Mouse (Mus musculus) gastrocnemius, adult 8-10 months (tissue): ENCODE measurements around the gene Mrps27. TPM values are rescaled to one million over a fixed set of nuclear protein-coding genes. Genes with fewer than 3 reads are reported as not detected.

Experiments used
- DNase-seq, 2 experiments: peaks; one replicate each; pipeline ENCODE4 v3.0.0; 2022; ENCODE audit warnings: low spot score in 2 of 2
- total RNA-seq, 4 experiments: library from RNA; stranded (reverse); gene quantifications; 2 replicates each; pipeline ENCODE4 v1.2.4; 2022

Mrps27 gene
- total RNA-seq, 4 experiments from 2014 or later: 23.0 to 26.5 (median 25.5) TPM

DNA sequence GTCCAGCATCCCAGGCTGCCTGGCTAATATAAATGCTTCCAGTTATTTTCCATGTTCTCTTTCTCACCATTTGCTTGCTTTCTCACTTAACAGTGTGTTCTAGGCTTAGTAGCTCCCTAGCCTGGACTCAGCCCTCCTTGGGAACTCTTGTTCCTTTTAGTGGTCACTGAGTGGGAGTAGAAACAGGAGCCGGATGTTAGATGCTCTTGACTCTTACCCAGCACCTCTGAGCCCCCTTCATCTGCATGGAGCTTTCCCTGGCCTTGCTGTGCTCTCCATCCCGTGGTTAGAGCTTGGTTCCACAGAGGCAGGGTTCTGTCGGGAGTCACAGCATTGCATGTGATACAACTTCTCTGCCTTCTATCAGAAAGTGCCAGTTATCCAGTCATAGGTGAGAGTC, 7.0 kb downstream of the Mrps27 start:
- DNase-seq: no peak

DNA sequence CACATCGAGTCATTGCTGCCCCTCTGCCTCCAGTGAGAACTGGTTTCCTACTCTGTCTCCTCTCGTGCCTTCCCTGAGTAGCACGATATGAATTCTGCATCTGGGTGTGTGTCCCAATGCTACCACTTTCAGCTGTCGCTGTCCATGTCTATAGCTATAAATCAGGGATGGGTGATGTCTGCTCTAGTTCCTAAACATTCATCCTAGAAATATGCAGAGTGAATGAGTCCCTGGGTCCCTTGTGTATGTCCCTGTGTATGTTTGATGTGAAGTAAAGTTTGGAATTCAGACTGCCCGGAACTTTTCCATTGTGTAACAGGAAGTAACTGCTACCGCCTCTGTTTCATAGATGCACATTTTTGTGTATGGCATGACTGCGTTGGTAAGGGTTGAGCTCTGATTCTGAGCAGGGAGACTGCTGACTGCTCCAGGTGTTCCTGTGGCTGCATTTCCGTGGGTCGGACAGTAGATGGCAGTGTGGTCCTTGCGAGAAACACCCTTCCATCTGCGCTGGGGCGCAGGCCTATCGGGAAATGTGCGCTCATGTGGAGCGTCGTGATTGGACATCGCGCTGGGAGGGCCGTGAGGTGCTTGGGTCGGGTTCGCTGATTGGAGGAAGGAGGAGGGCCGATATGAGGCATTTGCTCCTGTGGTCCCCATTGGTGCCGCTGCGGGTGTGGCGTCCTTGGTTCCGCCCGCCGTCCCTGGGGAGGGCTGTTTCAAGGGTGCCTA, 8.3 kb downstream of the Mrps27 start:
- DNase-seq: peak; percentile 91 to 95

DNA sequence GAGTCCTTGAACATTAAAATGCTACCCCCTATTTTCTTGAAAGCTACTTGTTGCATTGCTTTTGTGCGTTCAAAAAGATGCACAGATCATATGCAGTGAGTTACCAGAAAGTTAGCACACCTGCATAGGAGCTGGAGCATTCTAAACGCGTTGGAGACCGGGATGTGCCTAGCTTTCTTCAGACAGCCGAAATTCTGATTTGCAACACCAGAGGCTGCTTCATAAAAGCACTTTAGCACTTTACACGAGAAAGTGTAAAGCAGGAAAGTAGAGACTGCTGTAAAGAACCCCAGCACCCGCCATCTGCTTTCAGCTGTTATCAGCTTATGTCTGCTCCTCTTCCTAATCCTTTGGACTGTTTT, 8.9 kb downstream of the Mrps27 start:
- DNase-seq: no peak

DNA sequence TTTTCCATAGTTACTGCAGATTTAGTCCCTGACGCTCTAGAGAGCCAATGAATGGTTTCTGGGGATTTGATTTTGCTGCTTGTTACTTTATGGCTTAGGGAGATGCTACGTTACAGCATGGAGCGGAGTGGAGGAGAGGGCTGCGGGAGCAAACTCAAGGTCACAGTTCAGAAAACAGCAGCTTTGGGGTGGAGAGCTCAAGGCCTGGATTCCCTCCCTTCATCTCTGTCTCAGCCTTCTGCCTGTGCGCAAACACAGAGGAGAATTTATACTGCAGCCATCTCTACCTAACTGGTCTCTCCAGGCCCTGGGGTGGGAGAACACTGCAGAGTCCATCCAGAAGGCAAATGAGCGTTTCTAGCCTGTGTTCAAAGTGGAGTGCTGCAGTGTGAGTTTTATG, 10.5 kb downstream of the Mrps27 start:
- no peak for DNase-seq

DNA sequence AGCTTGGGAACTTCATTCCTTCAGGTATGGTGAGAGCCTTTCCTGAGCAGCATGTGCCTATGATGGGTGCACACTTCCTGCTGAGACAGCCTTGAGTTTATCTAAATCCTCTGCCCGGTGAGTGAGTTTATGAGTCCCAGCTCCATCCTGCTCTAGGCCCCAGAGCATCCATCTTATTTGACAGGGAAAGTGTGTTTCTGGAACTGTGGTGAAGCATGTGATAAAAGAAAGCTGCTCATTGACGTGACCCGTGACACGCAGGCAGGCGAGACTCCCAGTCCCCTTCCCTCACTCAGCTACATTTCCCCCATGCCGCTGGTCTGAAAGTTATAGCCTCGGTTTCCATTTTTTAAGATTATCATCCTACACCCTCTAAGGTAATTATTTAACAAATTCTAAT, 11.3 kb downstream of the Mrps27 start:
- DNase-seq: no peak

DNA sequence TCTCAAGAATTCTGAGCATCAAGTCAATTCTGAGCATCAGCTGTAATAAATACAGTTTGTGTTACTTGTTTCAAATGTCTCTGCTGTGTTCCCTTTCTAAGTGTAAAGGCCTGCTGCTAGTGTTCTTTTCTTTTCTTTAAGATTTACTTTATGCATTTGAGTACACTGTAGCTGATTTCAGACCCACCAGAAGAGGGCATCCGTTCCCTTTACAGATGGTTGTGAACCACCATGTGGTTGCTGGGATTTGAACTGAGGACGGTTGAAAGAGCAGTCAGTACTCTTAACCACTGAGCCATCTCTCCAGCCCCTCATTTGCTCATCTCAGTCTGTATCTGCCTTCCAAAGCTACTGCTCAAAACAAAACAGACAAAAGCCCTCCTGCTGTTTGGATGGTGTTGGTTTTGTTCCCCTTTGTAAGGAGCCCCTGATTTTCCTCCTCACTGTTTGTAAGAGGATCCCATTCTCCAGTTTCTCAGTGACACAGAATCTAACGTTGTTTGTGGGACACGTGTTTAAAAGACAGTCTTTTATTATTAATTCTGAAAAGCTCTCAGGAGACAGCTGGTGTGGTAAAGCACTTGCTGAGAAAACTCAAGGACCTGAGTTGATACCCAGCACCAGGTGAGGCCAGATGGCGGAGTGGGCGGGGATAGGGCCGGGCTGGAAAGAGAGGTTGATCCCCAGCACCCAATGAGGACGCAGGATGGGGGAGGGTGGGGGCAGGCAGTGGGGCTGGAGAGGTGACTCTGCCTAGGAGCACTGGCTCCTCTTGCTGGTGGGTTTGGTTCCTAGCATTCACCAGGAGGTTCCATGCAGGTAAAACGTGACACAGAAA, 12.1 kb downstream of the Mrps27 start:
- no peak for DNase-seq

DNA sequence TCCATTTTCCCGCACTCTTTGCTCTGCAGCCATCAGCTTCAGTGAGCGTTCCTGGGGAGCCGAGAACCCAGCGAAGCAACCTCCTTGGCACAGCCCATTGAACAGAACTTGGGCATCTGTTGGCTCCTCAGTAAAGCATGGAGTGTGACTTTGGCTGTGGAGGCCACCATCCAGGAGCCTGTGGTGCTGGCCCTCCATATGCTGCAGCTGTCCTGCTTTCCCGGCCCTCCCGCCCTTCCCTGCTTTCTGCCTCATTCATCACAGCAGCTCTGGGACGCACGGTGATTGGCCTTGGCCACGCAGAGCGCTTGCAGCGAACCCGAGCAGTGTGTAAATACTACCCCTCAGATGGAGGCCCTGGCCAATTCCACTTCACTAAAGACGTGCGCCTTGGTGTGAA, 14.3 kb downstream of the Mrps27 start:
- DNase-seq: no peak

DNA sequence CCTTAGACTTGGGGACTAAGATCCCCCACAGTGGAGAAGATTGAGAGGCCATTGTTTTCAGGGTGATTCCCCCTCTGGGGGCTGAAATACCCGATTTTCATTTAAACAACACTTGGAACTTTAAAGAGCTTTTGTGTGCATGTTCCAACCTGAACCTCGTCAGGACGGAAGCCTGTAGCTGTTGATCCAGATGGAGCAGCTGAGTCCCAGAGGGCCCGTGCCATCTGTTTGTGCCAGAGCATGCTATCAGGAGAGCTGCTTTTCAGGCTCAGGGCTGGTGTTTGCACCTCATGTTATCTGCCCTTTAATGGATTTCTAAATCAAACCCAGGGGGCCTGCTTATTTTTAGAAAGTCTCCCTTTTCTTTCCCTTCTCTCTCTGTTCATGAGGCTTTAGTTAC, 19.3 kb downstream of the Mrps27 start:
- no peak for DNase-seq

DNA sequence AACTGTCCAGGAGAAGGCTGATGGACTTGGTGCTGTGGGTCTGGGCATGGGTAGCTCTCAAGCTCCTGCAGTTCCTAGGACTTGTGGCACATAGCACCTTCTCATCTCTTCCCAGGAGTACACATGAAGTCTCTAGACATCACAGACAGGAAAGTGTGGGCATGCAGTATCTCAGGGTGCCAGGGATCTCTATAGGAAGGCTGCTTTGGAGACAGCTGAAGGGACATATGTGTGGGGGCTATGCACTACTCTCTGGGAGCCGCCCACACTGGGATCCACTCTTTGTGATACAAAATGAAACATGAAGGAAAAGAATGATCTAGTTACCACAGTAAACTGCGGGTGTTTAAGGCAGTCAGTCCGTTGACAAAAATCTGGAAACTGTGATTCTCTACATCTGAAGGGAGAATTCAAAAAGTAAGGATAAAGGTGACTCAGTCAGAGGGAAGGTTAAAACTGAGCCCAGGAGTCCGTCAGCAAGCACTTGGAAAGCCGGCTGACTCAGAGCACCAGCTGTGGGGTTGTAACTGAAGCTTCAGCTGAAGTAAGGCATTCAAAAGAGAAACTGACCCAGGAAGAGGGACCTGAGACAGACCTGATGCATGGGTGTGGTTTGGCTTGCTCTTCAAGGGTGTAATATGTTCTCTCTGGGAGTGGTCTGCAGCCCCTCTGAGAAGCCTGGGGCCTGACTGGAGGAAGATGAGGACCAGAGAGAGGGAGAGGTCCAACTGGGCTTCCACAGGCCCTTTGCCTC, 22.0 kb downstream of the Mrps27 start:
- DNase-seq: no peak

DNA sequence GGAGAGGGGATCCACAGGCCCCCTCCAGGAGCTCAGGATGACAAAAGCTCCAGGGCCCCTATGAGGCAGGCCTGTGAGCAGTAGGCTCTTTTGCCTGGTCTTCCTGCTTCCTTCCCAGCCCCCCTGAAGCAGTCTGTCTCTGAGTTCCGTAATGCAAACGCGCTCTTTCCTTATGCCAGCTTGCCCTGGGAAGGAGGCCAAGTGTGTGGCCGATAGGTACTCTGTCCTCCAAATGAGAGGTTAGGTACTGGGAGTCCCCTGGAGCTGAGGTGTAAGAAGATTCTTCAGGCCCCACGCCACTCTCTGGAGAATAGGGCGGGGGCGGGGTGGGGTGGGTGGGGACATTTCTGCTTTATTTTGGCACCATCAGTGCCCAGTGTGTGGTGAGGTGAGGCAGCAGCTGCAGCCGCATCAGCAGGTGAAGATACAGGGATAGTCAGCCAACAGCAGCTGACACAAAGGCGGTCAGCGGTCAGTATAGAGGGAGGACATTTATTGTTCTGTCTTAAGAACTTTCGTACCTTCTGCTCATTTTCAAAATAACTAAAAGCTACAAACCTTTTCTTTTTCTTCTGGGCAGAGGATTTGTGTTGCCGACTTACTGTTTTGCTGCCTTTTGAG, 23.1 kb downstream of the Mrps27 start:
- DNase-seq: peak; percentile 49 to 57

DNA sequence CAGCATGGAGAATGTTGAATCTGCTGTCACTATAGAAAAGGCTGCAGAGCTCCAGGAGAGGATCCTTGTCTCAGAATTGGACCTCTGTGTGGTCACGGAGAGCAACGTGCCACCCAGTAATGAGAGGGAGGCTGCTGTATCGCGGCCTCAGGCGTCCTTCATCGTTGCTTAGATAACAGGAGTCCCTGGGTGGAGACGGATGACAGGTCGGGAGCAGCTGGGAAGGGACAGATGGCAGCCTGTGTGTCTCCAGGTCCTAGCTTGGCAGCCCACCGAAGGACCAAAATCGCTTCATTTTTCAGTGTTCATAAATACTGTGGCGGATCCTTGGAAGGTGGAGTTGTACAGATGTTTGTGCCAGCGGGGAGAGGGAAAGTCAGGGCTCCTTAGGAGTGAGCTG, 24.5 kb downstream of the Mrps27 start:
- no peak for DNase-seq

DNA sequence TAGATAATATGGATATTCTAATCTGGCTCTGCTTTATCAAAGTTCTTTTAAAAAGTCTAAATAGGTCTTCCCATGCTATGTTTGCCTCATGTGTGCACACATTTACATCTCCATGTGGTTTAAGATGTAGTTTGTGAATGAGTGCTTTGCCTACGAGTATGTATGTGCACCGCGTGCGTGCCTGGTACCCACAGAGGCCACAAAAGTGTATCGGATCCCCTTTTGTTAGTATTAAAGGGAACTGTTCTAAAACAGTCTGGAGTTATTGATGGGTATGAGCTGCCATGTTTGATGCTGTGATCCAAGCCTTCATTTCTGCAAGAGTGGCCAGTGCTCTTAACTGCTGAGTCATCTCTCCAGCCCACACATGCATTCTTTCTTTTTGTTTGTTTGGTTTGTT, 26.7 kb downstream of the Mrps27 start:
- no peak for DNase-seq

DNA sequence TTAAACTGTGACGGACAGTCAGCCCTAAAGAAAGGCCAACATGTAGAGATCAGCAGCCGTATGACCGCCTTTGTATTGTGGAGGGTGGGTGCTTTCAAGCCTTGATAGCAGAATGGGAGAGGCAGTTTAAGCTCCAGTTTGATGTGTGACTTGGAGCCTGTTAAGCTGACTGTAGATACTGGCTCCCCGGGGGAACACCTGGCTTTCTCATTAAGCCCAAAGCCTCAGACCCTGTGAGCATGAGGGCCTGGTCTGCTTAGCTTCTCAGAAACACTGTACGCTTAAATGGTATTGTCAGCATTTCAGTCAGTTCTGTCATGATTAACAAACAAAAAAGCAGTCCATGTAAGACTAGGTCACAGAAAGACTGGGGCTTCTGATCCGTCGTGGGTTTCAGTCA, 29.1 kb downstream of the Mrps27 start:
- DNase-seq: no peak

DNA sequence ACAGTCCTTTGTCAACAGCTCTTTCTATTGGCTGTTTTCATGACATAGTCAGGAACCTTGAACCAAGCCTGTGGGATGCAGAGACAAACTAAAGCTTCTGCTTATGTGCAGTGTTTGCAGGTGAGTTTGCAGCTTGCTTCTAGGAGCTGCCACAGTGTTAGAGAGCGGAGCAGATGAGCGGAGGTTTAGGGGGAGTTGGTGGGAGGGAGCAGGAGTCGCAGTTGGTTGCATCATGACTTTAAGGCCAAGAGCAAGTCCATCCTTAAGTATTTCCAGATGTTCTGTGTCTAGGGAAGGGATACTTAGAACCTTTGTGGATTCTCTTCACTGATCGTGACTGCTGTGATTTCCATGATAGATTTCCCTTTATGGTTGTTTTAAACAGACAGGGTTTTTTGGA, 29.6 kb downstream of the Mrps27 start:
- no peak for DNase-seq

DNA sequence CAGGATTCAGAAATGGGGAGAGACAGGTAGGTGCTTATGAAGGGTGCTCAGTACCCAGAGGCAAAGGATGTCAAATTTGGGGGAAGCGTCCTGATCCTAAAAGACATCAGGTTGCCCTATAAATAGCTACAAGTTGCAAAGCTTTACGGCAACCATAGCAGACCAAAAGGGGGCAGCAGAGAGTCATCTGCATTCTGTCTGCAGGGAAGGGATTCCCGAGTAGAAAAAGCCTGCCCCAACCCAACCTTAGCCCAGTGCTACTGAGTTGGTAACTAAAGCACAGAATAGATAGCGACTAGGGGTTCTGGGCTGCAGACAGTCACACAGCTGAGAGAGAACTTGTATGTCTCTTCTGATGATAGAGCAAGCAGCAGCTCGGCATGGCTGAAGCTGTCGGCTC, 31.0 kb downstream of the Mrps27 start:
- DNase-seq: peak; percentile 64 to 71

DNA sequence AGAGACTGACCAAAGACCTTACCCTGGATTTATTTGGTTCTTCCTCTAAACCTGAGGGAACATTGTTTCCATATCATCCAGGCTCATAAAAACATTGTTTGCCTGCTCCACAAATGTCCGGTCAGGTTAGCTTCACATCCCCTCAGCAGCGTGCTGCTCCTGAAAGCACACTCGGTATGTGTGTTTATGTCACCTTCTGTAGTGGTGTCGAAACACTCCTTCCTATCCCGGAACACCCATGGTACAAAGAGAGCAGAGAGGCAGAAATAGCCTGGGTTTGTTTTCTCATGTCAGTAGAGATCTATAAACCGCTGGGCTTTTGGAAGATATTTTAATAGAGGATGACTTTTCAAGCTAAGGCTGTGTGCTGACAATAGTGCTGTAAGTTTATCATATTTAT, 32.5 kb downstream of the Mrps27 start:
- DNase-seq: no peak

DNA sequence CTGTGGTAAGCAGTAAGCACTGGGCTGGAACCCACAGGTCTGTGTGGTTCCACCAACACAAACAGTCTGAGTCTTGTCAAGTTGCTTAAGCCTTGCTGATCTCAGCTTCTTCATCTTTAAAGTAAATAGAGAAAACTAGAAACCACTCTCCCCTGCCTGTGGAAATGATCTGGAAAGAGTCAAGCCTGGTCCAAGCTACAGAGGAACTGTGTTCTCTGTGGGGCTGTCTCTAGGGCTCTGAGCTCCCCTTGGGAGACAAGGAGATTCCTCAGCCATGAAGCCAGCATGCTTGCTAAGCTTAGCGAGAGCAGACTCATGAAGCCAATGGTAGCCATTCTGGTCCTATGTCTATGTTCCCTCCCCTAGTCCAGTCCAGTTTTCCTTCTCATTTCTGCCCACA, 33.6 kb downstream of the Mrps27 start:
- DNase-seq: no peak

DNA sequence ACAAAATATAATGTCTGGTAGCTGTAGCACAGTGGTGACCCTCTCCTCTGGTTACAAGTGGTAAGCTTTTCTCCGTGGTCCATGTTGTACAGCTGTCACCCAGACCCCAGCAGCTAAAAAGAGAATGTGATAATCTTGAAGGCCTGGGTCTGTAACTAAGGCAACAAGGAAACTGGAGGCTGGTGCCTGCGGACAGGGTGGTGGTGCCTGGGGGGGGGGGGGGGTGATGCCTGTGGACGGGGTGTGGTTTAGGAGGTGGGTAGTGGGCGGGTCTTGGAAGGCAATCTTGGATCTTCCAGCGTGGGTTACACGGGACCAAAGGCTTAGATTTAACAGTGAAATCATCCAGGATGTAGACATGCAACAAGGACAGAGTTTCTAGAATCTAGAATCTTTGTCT, 37.8 kb downstream of the Mrps27 start:
- no peak for DNase-seq

DNA sequence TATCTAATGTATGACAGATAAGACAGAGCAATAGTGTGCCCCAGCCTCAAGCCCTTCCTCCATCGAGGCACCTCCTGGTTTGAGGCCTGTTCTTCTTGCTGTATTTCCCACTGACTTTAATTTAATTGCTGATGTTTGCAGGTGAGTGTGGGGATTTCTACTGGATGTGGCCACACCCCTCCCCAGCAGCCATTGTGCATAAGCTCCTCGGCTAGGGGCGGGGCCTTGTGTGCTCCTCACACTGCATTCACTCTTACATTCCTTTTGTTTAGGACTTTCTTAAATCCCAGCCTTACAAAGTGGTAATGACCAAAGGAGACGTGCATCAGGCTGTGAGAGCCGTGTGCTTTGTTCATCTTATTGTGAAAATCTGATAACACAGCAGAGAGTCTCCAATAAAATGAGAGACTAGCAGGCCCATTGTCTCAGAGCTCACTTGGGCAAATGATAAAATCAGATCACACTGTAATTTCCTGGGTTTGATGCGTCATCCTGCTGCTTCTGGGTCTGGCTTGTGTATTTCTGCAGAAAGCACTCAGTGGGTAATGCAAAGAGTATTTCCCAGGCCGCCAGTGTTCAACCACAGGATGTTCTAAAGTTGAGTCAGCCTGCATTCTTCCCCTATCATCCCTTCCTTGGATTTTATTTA, 40.1 kb downstream of the Mrps27 start:
- no peak for DNase-seq

DNA sequence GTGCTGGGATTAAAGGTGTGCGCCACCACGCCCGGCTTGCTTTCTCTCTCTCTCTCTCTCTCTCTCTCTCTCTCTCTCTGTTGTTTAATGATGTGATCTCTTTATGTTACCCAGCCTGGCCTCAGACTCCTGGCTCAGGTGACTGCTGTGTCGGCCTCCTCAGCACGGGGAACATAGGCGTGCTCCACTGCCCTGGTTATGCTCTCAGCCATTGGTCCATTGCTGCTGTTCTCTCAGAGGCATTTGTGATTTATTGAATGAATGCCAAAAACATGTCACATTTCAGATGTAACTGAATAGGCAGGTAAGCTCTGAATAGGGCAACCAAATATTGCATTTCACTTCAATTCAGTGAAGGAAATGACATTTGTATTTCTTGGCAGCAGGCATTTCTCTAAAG, 41.3 kb downstream of the Mrps27 start:
- DNase-seq: no peak

DNA sequence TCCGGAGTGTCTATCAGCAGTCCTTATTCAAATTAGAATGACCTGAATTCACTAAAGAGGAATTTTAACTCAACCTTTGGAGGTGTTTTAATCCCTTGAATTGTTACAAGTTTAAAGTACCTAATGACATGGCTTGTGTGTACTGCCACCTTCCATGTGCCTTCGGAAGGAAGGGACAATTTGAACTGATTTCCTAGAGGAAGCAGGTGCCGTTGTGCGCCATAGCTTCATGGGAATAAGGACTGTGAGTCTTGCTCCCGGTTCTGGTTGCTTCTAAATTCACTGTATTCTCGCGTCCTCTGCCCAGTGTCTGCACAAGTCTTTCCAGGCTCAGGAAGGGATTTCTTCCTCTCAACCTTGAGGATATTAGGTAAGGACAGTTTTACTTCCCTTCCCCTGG, 41.8 kb downstream of the Mrps27 start:
- DNase-seq: no peak
